Mouse (Mus musculus) myocyte (in vitro differentiated cells): ENCODE results near the gene Usp48. TPM values are rescaled to one million over a fixed set of nuclear protein-coding genes. Genes with fewer than 3 reads are reported as not detected.

Source experiments
- H3K27me3 ChIP-seq: one replicate; pipeline ENCODE4 v1.6.1; 2011; ENCODE audit not compliant: control insufficient read depth, insufficient read depth, insufficient read length
- H3K36me3 ChIP-seq: one replicate; pipeline ENCODE4 v1.6.1; 2011; ENCODE audit not compliant: control insufficient read depth, insufficient read depth
- H3K4me2 ChIP-seq: one replicate; pipeline ENCODE4 v1.6.1; 2011; ENCODE audit warnings: low read depth, control low read depth
- H3K4me3 ChIP-seq: one replicate; pipeline ENCODE4 v1.5.1; 2011; ENCODE audit warnings: mild to moderate bottlenecking, control low read depth, moderate library complexity
- H3K79me2 ChIP-seq: one replicate; pipeline ENCODE4 v1.6.1; 2011; ENCODE audit not compliant: control insufficient read depth, insufficient read depth
- H3ac ChIP-seq: one replicate; pipeline ENCODE4 v1.6.1; 2011; ENCODE audit not compliant: control insufficient read depth, insufficient read length
- CEBPB ChIP-seq: IDR thresholded peaks from 2 replicates; pipeline ENCODE4 v1.6.1; 2011; ENCODE audit warnings: mild to moderate bottlenecking, moderate library complexity; ENCODE audit not compliant: poor library complexity, insufficient read depth, severe bottlenecking
- E2F4 ChIP-seq: IDR thresholded peaks from one replicate; pipeline ENCODE4 v1.6.1; 2011; ENCODE audit warnings: mild to moderate bottlenecking, control low read depth, moderate library complexity; ENCODE audit not compliant: insufficient read depth
- MAX ChIP-seq: IDR thresholded peaks from one replicate; pipeline ENCODE4 v1.6.1; 2011; ENCODE audit warnings: low read depth, mild to moderate bottlenecking, control low read depth
- MYOD1 ChIP-seq, 3 experiments: IDR thresholded peaks; one replicate each; pipeline ENCODE4 v1.6.1; 2011; ENCODE audit warnings: control low read depth in 2 of 3, low read depth in 2 of 3, mild to moderate bottlenecking in 2 of 3, moderate library complexity in 1 of 3; ENCODE audit not compliant: insufficient read length in 2 of 3, control insufficient read depth in 1 of 3
- MYOG ChIP-seq, 3 experiments: IDR thresholded peaks; one replicate each; pipeline ENCODE4 v1.6.1; 2011; ENCODE audit warnings: control low read depth in 2 of 3, low read depth in 2 of 3, mild to moderate bottlenecking in 2 of 3; ENCODE audit not compliant: insufficient read length in 2 of 3, control insufficient read depth in 1 of 3, insufficient read depth in 1 of 3
- POLR2A ChIP-seq: IDR thresholded peaks from one replicate; pipeline ENCODE4 v1.6.1; 2011; ENCODE audit warnings: low read depth, mild to moderate bottlenecking, control low read depth, moderate library complexity; ENCODE audit not compliant: insufficient read length
- POLR2AphosphoS2 ChIP-seq: IDR thresholded peaks from one replicate; pipeline ENCODE4 v1.6.1; 2011; ENCODE audit warnings: low read depth, control low read depth; ENCODE audit not compliant: insufficient read length
- REST ChIP-seq: IDR thresholded peaks from one replicate; pipeline ENCODE4 v1.6.1; 2011; ENCODE audit warnings: mild to moderate bottlenecking, control low read depth, moderate library complexity; ENCODE audit not compliant: insufficient read depth, insufficient read length
- SRF ChIP-seq: IDR thresholded peaks from one replicate; pipeline ENCODE4 v1.6.1; 2011; ENCODE audit warnings: low read depth; ENCODE audit not compliant: control insufficient read depth, insufficient read length
- TCF12 ChIP-seq: IDR thresholded peaks from one replicate; pipeline ENCODE4 v1.6.1; 2011; ENCODE audit warnings: mild to moderate bottlenecking, control low read depth; ENCODE audit not compliant: poor library complexity, insufficient read depth, severe bottlenecking
- TCF3 ChIP-seq: IDR thresholded peaks from one replicate; pipeline ENCODE4 v1.6.1; 2011; ENCODE audit warnings: low read depth, control low read depth; ENCODE audit not compliant: insufficient read length
- USF1 ChIP-seq: IDR thresholded peaks from one replicate; pipeline ENCODE4 v1.6.1; 2011; ENCODE audit warnings: low read depth, mild to moderate bottlenecking, control low read depth, moderate library complexity
- polyA plus RNA-seq: library from polyadenylated mRNA; unstranded; fragments of >200 nt; fragmentation: generic; extraction: Trizol; gene quantifications from one replicate; pipeline ENCODE4 v1.2.1, GENCODE M21; 2012; ENCODE audit warnings: missing spikeins

Usp48 gene
- polyA plus RNA-seq, 1 experiment: 14.2 TPM

DNA sequence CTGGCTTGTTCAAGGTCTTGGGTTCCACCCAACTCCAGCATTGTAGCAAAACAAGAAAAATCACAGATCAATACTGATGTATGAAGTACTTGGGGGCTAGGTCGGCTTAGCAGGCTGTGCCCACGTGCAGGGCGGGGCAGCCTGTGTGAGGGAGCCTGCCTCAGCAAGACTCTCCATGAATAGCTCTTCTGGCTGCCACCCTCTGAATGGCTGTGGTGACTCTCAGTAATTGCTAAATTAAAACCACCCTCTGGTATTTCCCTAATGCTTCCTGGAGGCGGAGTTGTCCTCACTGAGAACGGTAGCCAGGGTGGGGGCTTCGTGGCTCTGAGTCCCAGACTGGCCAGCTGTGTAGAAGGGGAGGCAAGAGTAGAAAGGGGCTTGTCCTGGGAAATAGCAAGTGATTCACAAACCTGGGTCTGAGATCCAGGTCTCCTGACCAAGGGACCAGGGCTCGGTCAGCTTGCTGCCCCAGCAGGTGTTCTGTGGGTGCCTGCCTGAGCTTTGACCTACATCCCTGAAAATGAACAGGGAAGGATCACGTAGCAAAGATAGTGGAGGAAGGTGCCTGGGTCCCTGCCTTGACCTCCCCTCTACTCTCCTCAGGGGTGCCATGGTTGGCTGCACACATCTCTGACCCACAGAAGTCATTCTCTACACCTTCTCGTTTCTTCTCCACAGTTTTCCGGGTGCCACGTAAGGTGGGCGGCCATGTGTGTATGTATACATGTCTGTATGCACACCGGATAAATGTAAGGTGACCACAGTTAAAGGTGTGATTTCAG is 83.3 kb downstream of the Usp48 start:
- peaks cover 36% of the 10 kb centered on the region for H3K27me3 ChIP-seq
- TF ChIP-seq SRF (no peak), CEBPB (no peak), TCF12 (no peak), TCF3 (no peak), MYOG (IDR thresholded peaks at IDR 0.05; ENCODE audit: control insufficient read depth in 1 of 3, insufficient read depth in 1 of 3, insufficient read length in 2 of 3, low read depth in 2 of 3) (no peak), MYOD1 (IDR thresholded peaks at IDR 0.05; ENCODE audit: control insufficient read depth in 1 of 3, insufficient read length in 2 of 3, low read depth in 2 of 3) (no peak), MAX (no peak), REST (no peak), E2F4 (no peak), POLR2AphosphoS2 (no peak), POLR2A (no peak), USF1 (no peak)

GRCm38 (mm10) chr4:137677906-137678305 is 84.4 kb downstream of the Usp48 start:
- Histone ChIP-seq H3K36me3 (no peaks in the 10 kb centered on the region), H3ac (no peak overlapping the region), H3K4me2 (no peak overlapping the region), H3K4me3 (no peak overlapping the region), H3K79me2 (no peaks in the 10 kb centered on the region), H3K27me3 (peaks cover 43% of the 10 kb centered on the region)
- TF ChIP-seq SRF: no peak
- no peak for TF ChIP-seq TCF12
- no peak for TF ChIP-seq MYOD1 (IDR thresholded peaks at IDR 0.05; ENCODE audit: control insufficient read depth in 1 of 3, insufficient read length in 2 of 3, low read depth in 2 of 3)
- no peak for TF ChIP-seq USF1
- TF ChIP-seq CEBPB: no peak
- TF ChIP-seq MYOG (IDR thresholded peaks at IDR 0.05; ENCODE audit: control insufficient read depth in 1 of 3, insufficient read depth in 1 of 3, insufficient read length in 2 of 3, low read depth in 2 of 3): no peak
- TF ChIP-seq MAX: no peak
- TF ChIP-seq TCF3: no peak
- TF ChIP-seq POLR2A: no peak
- no peak for TF ChIP-seq E2F4
- no peak for TF ChIP-seq POLR2AphosphoS2
- no peak for TF ChIP-seq REST

More for the DNA sequence above, 83.3 kb downstream of the Usp48 start:
- Histone ChIP-seq H3K36me3 (no peaks in the 10 kb centered on the region), H3K79me2 (no peaks in the 10 kb centered on the region), H3K4me3 (no peak overlapping the region), H3ac (no peak overlapping the region), H3K4me2 (no peak overlapping the region)

- Histone ChIP-seq H3K4me3 (no peak overlapping the region), H3K4me2 (no peak overlapping the region), H3ac (no peak overlapping the region), H3K36me3 (no peaks in the 10 kb centered on the region), H3K79me2 (no peaks in the 10 kb centered on the region), H3K27me3 (peaks cover 43% of the 10 kb centered on the region)
- TF ChIP-seq REST (no peak), E2F4 (no peak), CEBPB (no peak), TCF3 (no peak), USF1 (no peak), SRF (no peak), MYOD1 (IDR thresholded peaks at IDR 0.05; ENCODE audit: control insufficient read depth in 1 of 3, insufficient read length in 2 of 3, low read depth in 2 of 3) (no peak), MYOG (IDR thresholded peaks at IDR 0.05; ENCODE audit: control insufficient read depth in 1 of 3, insufficient read depth in 1 of 3, insufficient read length in 2 of 3, low read depth in 2 of 3) (no peak), MAX (no peak), POLR2AphosphoS2 (no peak)
Measured at GRCm38 (mm10) chr4:137678568-137678967, 85.0 kb downstream of the Usp48 start.

DNA sequence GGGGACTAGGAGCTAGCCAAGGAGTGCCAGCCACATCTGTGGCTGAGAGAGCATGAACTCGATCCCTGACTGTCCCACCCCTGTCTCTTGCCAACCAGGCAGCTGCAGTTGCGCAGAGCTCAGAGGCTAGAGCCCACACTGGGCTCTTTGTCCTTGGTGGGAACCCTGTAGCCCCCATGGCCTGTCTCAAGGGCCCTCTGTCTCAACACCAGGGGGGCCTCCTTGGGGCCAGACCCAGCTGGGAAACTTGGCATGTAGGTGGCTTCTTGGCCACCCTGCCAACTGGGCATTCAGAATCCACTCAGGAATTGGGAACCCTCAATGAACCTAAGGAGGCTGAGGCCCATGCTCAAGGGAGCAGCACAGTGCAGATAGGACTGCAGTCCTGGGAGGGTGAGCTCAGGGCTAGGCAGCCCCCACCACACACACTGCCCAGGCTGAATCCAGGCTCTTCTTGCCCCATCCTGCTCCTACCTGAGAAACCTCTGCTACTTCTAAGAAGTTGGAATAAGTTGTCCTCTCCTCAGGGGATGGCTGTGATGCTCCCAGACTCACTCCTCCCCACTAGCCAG is 86.5 kb downstream of the Usp48 start:
- H3K27me3 ChIP-seq: peaks cover 46% of the 10 kb centered on the region
- TF ChIP-seq MYOG (IDR thresholded peaks at IDR 0.05; ENCODE audit: control insufficient read depth in 1 of 3, insufficient read depth in 1 of 3, insufficient read length in 2 of 3, low read depth in 2 of 3): no peak
- no peak for TF ChIP-seq E2F4
- TF ChIP-seq MYOD1 (IDR thresholded peaks at IDR 0.05; ENCODE audit: control insufficient read depth in 1 of 3, insufficient read length in 2 of 3, low read depth in 2 of 3): no peak
- no peak for TF ChIP-seq TCF12
- TF ChIP-seq REST: no peak
- no peak for TF ChIP-seq MAX
- no peak for TF ChIP-seq TCF3
- no peak for TF ChIP-seq POLR2A
- TF ChIP-seq POLR2AphosphoS2: no peak
- no peak for TF ChIP-seq USF1
- no peak for TF ChIP-seq SRF
- TF ChIP-seq CEBPB: no peak
- no peak overlapping the region for H3ac ChIP-seq
- H3K4me2 ChIP-seq: no peak overlapping the region
- H3K36me3 ChIP-seq: no peaks in the 10 kb centered on the region
- no peak overlapping the region for H3K4me3 ChIP-seq
- no peaks in the 10 kb centered on the region for H3K79me2 ChIP-seq
